28 mouse cellular contexts compared by ENCODE assay signal in genomic region chr4:115812326-115812725, GRCm38 (mm10). TPM values are rescaled to one million over a fixed set of nuclear protein-coding genes. Genes with fewer than 3 reads are reported as not detected.
"Had no signal": no experiment of that assay in that cellular context is flagged by ENCODE, and none has a peak within 500 bp of the region (broad histone marks: within the 10 kb centered on the region; RNA-seq: fewer than 3 reads in every experiment).

No protein-coding gene starts in this region.

- H3K9me3 ChIP-seq: embryonic facial prominence, embryonic 10.5 days; embryonic facial prominence, embryonic 12.5 days; embryonic facial prominence, embryonic 13.5 days; embryonic facial prominence, embryonic 15.5 days; forebrain, embryonic 10.5 days; forebrain, embryonic 12.5 days; forebrain, embryonic 13.5 days; forebrain, embryonic 15.5 days had no signal

- H3K27ac ChIP-seq: embryonic facial prominence, embryonic 10.5 days; embryonic facial prominence, embryonic 12.5 days; embryonic facial prominence, embryonic 13.5 days; embryonic facial prominence, embryonic 15.5 days; forebrain, embryonic 10.5 days; forebrain, embryonic 12.5 days; forebrain, embryonic 13.5 days; forebrain, embryonic 15.5 days; gastrocnemius, adult 2 months; heart, adult 2 months had no signal

- ATAC-seq: forebrain, embryonic 13.5 days; forebrain, embryonic 14.5 days; forebrain, embryonic 15.5 days; forebrain, embryonic 16.5 days; forebrain, postnatal 0 days had no signal

- H3K4me2 ChIP-seq: embryonic facial prominence, embryonic 12.5 days; embryonic facial prominence, embryonic 13.5 days; embryonic facial prominence, embryonic 15.5 days; forebrain, embryonic 12.5 days; forebrain, embryonic 13.5 days; forebrain, embryonic 15.5 days had no signal

- H3K4me3 ChIP-seq: embryonic facial prominence, embryonic 10.5 days; embryonic facial prominence, embryonic 12.5 days; embryonic facial prominence, embryonic 13.5 days; embryonic facial prominence, embryonic 15.5 days; erythroblast, embryonic 14.5 days; forebrain, embryonic 10.5 days; forebrain, embryonic 12.5 days; forebrain, embryonic 13.5 days; forebrain, embryonic 15.5 days; gastrocnemius, adult 2 months; heart, adult 2 months had no signal

- DNase-seq: cerebellum, adult 9-11 months; cerebellum, postnatal 10 days; cerebellum, postnatal 14 days; cerebellum, postnatal 25 days; cerebellum, postnatal 36 days; embryo, embryonic 11 days; forebrain, postnatal 0 days; gastrocnemius, adult 2 months; gastrocnemius, postnatal 10 days; gastrocnemius, postnatal 14 days; gastrocnemius, postnatal 25 days; gastrocnemius, postnatal 36 days; heart, adult 11 months; heart, adult 18-20 months; heart, adult 2 months had no signal

- H3K9ac ChIP-seq: embryonic facial prominence, embryonic 12.5 days; embryonic facial prominence, embryonic 13.5 days; embryonic facial prominence, embryonic 15.5 days; forebrain, embryonic 12.5 days; forebrain, embryonic 13.5 days; forebrain, embryonic 15.5 days; forebrain, postnatal 0 days had no signal

- H3K4me1 ChIP-seq: embryonic facial prominence, embryonic 10.5 days; embryonic facial prominence, embryonic 12.5 days; embryonic facial prominence, embryonic 13.5 days; embryonic facial prominence, embryonic 15.5 days; forebrain, embryonic 10.5 days; forebrain, embryonic 12.5 days; forebrain, embryonic 13.5 days; forebrain, embryonic 15.5 days had no signal

- H3K27me3 ChIP-seq: embryonic facial prominence, embryonic 12.5 days; embryonic facial prominence, embryonic 13.5 days; embryonic facial prominence, embryonic 15.5 days; forebrain, embryonic 12.5 days; forebrain, embryonic 13.5 days; forebrain, embryonic 15.5 days had no signal

RNA-seq across cellular contexts. Expression of gene Tex38, which starts 31.5 kb away (rescaled TPM):
- polyA plus RNA-seq: embryonic facial prominence, embryonic 11.5 days; embryonic facial prominence, embryonic 14.5 days; erythroblast, embryonic 14.5 days; forebrain, embryonic 13.5 days; forebrain, embryonic 14.5 days had no signal
